Mouse (Mus musculus) neural tube, embryonic 15.5 days (tissue): Measurements from ENCODE around the gene Olfr1501. TPM values are rescaled to one million over a fixed set of nuclear protein-coding genes. Genes with fewer than 3 reads are reported as not detected.

Experiments
- polyA plus RNA-seq: library from polyadenylated mRNA; unstranded; fragments of >200 nt; fragmentation: Nextera tagmentation; extraction: Ambion mirVana; gene quantifications from 2 replicates; pipeline ENCODE4 v1.2.1, GENCODE M21; 2015

Gene Olfr1501
- polyA plus RNA-seq, 1 experiment from 2014 or later: not detected

Other genes with a start within 250 kb of the Olfr1501 start
- gene Olfr1487, start 233.3 kb downstream of the Olfr1501 start, polyA plus RNA-seq: not detected in 2 replicates
- not detected in 2 replicates for gene Olfr1489, start 219.1 kb downstream of the Olfr1501 start, polyA plus RNA-seq
- gene Olfr1490, start 199.6 kb downstream of the Olfr1501 start, polyA plus RNA-seq: not detected in 2 replicates
- gene Olfr1491, start 153.4 kb downstream of the Olfr1501 start, polyA plus RNA-seq: not detected in 2 replicates
- not detected in 2 replicates for gene Olfr1493-ps1, start 127.4 kb downstream of the Olfr1501 start, polyA plus RNA-seq
- gene Olfr1494, start 111.0 kb downstream of the Olfr1501 start, polyA plus RNA-seq: not detected in 2 replicates
- gene Olfr1495, start 86.1 kb downstream of the Olfr1501 start, polyA plus RNA-seq: not detected in 2 replicates
- gene Olfr1496, start 72.8 kb downstream of the Olfr1501 start, polyA plus RNA-seq: not detected in 2 replicates
- not detected in 2 replicates for gene Olfr1497, start 52.5 kb downstream of the Olfr1501 start, polyA plus RNA-seq
- gene Olfr1499, start 31.2 kb downstream of the Olfr1501 start, polyA plus RNA-seq: not detected in 2 replicates
- gene Olfr1500, start 20.2 kb downstream of the Olfr1501 start, polyA plus RNA-seq: not detected in 2 replicates
- gene Olfr1502, start 11.1 kb upstream of the Olfr1501 start, polyA plus RNA-seq: not detected in 2 replicates
- gene Olfr1504, start 47.2 kb upstream of the Olfr1501 start, polyA plus RNA-seq: not detected in 2 replicates
- not detected in 2 replicates for gene Olfr1505, start 62.8 kb upstream of the Olfr1501 start, polyA plus RNA-seq